In genomic region chr12:4020505-4020904, GRCm38 (mm10) we compare ENCODE assay signal across 11 mouse cellular contexts. TPM values are rescaled to one million over a fixed set of nuclear protein-coding genes. Genes with fewer than 3 reads are reported as not detected.
DNase-seq lines count a peak whose midpoint lies in the region; ATAC-seq and TF ChIP-seq lines count a peak whose summit lies in the region.
"Had no signal": no experiment of that assay in that cellular context is flagged by ENCODE, and none has a peak within 500 bp of the region (broad histone marks: within the 10 kb centered on the region; RNA-seq: fewer than 3 reads in every experiment).

No protein-coding gene starts in this region.

- H3K36me3 ChIP-seq in lung, embryonic 15.5 days: no peaks in the 10 kb centered on the region
- no peaks in the 10 kb centered on the region for H3K36me3 ChIP-seq in heart, embryonic 15.5 days
- H3K36me3 ChIP-seq: neural tube, embryonic 12.5 days had no signal

- 33% methylated on average over 8 of the region's 8 CpGs for WGBS in lung, embryonic 15.5 days
- WGBS in lung, adult 2 months: 55% methylated on average over 8 of the region's 8 CpGs
- WGBS in heart, embryonic 15.5 days: 24% methylated on average over 8 of the region's 8 CpGs

- TF ChIP-seq POLR2A in lung, adult 2 months (IDR thresholded peaks at IDR 0.05; ENCODE audit: borderline replicate concordance, extremely low read depth, low read depth, low read length): no peak

- H3K4me1 ChIP-seq in lung, embryonic 15.5 days: no peaks in the 10 kb centered on the region
- H3K4me1 ChIP-seq in lung, adult 2 months (ENCODE audit: control insufficient read depth, insufficient read depth, low read length): no peaks in the 10 kb centered on the region; the same call in 1 of the 2 replicates
- H3K4me1 ChIP-seq in heart, embryonic 15.5 days (replicated peaks): peaks cover 47% of the 10 kb centered on the region

- peak; percentile 42; the same call in 1 of the 2 replicates for ATAC-seq in lung, embryonic 15.5 days (ENCODE audit: borderline replicate concordance, extremely low read depth, low FRiP score, low TSS enrichment)
- ATAC-seq in heart, embryonic 15.5 days (replicated peaks; ENCODE audit: insufficient number of reproducible peaks, insufficient read depth, low FRiP score, low read depth): peak; percentile 90

- no peak overlapping the region for H3K4me2 ChIP-seq in lung, embryonic 15.5 days
- H3K4me2 ChIP-seq in heart, embryonic 15.5 days: peak overlapping the region; percentile 41
- H3K4me2 ChIP-seq: neural tube, embryonic 12.5 days had no signal

- no peak for TF ChIP-seq CTCF in lung, adult 2 months (IDR thresholded peaks at IDR 0.05; ENCODE audit: insufficient read depth, low read length)

- peak; percentile 22 for DNase-seq in adrenal gland, postnatal 10 days
- no peak for DNase-seq in adrenal gland, adult 2 months
- DNase-seq in lung, adult 2 months: no peak
- DNase-seq in lung, postnatal 10 days: peak; percentile 59
- no peak for DNase-seq in layer of hippocampus, adult 9-10 months (ENCODE audit: low spot score)
- DNase-seq in layer of hippocampus, postnatal 25 days (ENCODE audit: extremely low spot score in 1 of 2, low spot score in 1 of 2): no peak
- DNase-seq: kidney, postnatal 36 days; right cerebral cortex, postnatal 4 days had no signal

- no peaks in the 10 kb centered on the region for H3K9me3 ChIP-seq in lung, embryonic 15.5 days
- H3K9me3 ChIP-seq in heart, embryonic 15.5 days (replicated peaks): no peaks in the 10 kb centered on the region
- H3K9me3 ChIP-seq: neural tube, embryonic 12.5 days had no signal

- H3K27ac ChIP-seq in lung, embryonic 15.5 days: no peak overlapping the region
- H3K27ac ChIP-seq in heart, embryonic 15.5 days: peak overlapping the region; percentile 93
- H3K27ac ChIP-seq: neural tube, embryonic 12.5 days had no signal

- H3K4me3 ChIP-seq in lung, embryonic 15.5 days: no peak overlapping the region
- H3K4me3 ChIP-seq in lung, adult 2 months (replicated peaks; ENCODE audit: extremely low read depth, low read depth, low read length): no peak overlapping the region
- no peak overlapping the region for H3K4me3 ChIP-seq in heart, embryonic 15.5 days
- H3K4me3 ChIP-seq: neural tube, embryonic 12.5 days had no signal

- H3K9ac ChIP-seq in lung, embryonic 15.5 days: no peak overlapping the region
- H3K9ac ChIP-seq in heart, embryonic 15.5 days: no peak overlapping the region
- H3K9ac ChIP-seq: neural tube, embryonic 12.5 days had no signal

- no peaks in the 10 kb centered on the region for H3K27me3 ChIP-seq in lung, embryonic 15.5 days
- no peaks in the 10 kb centered on the region for H3K27me3 ChIP-seq in heart, embryonic 15.5 days
- H3K27me3 ChIP-seq: neural tube, embryonic 12.5 days had no signal

RNA-seq across cellular contexts. Expression of gene Efr3b, which starts 18.2 kb away (rescaled TPM):
- 1 to 10 TPM; 3.9 to 6.7 TPM for total RNA-seq in adrenal gland, postnatal 10 days (2021)
- 1 to 10 TPM; 1.9 to 3.1 TPM for total RNA-seq in adrenal gland, adult 2 months (2021)
- 9.9 and 11.0 TPM in 2 replicates for polyA plus RNA-seq in adrenal gland, adult 2 months (2012; rRNA removed)
- 4.0 and 4.2 TPM in 2 replicates for polyA plus RNA-seq in lung, embryonic 15.5 days (2015; fragmentation: Nextera tagmentation; extraction: Ambion mirVana)
- 6.8 TPM in 2 replicates for polyA plus RNA-seq in lung, adult 2 months (2012; rRNA removed)
- polyA plus RNA-seq in heart, embryonic 15.5 days (2015; fragmentation: Nextera tagmentation; extraction: Ambion mirVana): 5.1 and 5.4 TPM in 2 replicates
- total RNA-seq in layer of hippocampus, postnatal 25 days (2021): 10 to 100 TPM; 85.6 to 91.8 TPM

Comparison
In these comparisons a context has a peak if more than half of its experiments do, and no peak if none do; other contexts are left out.
1. DNase-seq: peak in adrenal gland, postnatal 10 days (single experiment) and lung, postnatal 10 days (single experiment); none in adrenal gland, adult 2 months (single experiment), lung, adult 2 months (single experiment), layer of hippocampus, adult 9-10 months (single experiment) and layer of hippocampus, postnatal 25 days (0 of 2).